Mouse (Mus musculus): Measurements from ENCODE around the gene Prr15.

GRCm38 (mm10) chr6:54280248-54280647 lies 45.4 kb upstream of the Prr15 start:
- TF ChIP-seq CEBPB (IDR thresholded peaks at IDR 0.05; ENCODE audit: low read depth) (no peak), CTCF (IDR thresholded peaks at IDR 0.05; ENCODE audit: control insufficient read depth, insufficient read depth, insufficient read length) (no peak), USF1 (IDR thresholded peaks at IDR 0.05; ENCODE audit: low read depth) (no peak), MYOD1 (IDR thresholded peaks at IDR 0.05; ENCODE audit: control insufficient read depth, insufficient read length, low read depth) (no peak), MAX (IDR thresholded peaks at IDR 0.05) (no peak), MYOG (IDR thresholded peaks at IDR 0.05; ENCODE audit: control insufficient read depth, extremely low read depth, insufficient read length) (no peak)

Measured in C2C12 (cell line).